Mouse (Mus musculus) left cerebral cortex, postnatal 14 days (tissue): Measurements from ENCODE around the gene Ttll8. TPM values are rescaled to one million over a fixed set of nuclear protein-coding genes. Genes with fewer than 3 reads are reported as not detected.

Experiments used
- DNase-seq, 2 experiments: peaks; one replicate each; pipeline ENCODE4 v3.0.0; 2021 to 2022; ENCODE audit warnings: low spot score in 2 of 2, mixed read lengths in 1 of 2
- intact Hi-C: fragments of 180-260 bp; cut with DNase I; formaldehyde crosslinking; loops from one replicate; pipeline ENCODE4 v1.15.1; 2025
- total RNA-seq, 2 experiments: library from RNA; stranded (reverse); gene quantifications; 2 replicates each; pipeline ENCODE4 v1.2.3; 2021

The Ttll8 gene
- total RNA-seq, 2 experiments from 2014 or later = 0.81 to 1.7 TPM

DNA sequence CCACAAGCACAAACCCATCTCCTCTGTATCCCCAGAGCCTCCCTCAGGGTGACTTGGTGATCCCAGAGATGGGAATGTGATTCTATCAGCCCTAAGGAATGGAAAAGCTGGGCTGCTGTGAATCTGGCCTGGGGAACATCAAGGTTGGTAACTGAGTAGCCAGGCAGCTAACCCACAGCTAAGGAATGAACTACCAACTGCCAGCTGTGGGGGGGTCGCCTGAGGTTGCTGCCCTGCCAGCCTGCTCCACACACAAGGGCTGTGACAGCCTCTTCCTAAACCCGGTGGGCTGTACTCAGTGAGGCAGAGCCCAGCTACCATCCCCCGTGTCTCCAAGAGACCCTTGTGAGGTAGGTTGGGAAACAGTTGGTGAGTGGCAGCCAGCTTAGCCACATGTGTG is 103.1 kb downstream of the Ttll8 start:
- DNase-seq = no peak
- intact Hi-C loops = no loop called here

DNA sequence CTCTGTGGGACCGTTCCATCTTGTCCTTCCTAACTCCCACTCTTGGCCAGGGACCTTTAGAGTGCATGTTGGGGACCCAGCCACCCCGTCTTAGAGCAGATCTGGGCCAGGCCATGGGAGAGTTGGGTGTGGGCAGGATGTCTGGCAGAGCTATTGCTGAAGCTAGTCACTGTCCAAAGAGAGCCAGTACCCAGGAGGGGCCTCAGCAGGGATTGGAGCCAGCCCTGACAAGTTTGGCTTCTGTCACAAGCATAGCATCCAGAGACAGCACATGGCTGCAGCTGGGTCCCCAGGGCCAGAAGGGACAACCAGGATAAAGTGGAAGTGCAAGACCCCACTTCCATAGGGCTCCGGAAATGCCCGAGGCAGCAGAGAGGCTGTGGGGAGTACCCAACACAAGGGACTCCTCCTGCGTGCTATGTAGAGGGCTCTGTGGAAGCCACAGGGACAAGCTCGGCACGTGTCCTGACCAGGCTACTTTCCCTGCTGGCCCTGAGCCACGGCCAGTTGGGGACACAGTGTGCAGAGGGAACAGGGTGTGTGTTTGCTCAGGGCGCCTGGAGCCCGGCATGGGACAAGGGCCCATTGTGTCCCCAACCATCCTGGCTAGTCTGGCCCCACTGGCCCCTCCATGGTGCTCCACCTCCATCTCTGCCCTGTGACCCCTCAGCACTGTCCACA is 103.9 kb downstream of the Ttll8 start:
- intact Hi-C loops = no loop called here

DNA sequence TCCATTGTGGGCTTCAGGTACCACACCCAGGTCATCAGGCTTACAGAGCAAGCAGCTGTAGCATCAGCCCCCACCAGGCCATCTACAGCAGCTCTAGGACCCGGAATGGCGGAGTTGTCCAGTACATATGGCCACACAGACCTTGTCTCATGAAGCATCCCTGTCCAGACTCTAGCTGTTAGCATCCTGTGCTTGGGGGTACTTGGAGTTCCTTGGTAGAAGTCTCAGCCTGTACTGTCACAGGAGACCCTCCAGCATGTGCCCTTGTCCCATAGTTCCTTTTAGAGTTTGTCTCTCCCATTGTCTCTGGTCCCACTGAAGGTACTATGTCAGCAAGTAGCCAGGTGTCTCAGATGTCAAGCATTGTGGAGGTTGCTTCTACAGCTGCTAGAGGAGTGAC is 104.6 kb downstream of the Ttll8 start:
- intact Hi-C loops = no loop called here
- DNase-seq = no peak

More for the DNA sequence above, 103.9 kb downstream of the Ttll8 start:
- peak; percentile 80 to 90 for DNase-seq

DNA sequence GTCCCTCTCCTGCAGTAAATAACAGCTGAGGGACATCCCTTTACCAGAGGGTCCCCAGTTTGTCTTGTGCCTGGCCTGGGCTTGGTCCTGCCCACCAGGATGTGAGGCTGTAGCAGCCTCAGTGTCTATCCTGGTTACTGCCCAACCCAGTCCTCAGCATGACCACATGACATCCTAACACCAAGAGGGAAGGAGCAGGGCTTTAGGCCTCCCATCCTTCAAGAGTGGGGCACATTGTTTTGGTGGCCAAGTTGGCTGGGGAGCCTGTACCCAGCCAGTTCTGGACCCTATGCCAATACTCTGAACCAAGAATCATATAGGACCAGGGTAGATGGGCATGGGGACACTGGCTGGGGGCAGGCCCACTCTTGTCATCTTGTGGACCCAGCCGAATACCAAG is 105.6 kb downstream of the Ttll8 start:
- DNase-seq = no peak
- intact Hi-C loops = no loop called here

DNA sequence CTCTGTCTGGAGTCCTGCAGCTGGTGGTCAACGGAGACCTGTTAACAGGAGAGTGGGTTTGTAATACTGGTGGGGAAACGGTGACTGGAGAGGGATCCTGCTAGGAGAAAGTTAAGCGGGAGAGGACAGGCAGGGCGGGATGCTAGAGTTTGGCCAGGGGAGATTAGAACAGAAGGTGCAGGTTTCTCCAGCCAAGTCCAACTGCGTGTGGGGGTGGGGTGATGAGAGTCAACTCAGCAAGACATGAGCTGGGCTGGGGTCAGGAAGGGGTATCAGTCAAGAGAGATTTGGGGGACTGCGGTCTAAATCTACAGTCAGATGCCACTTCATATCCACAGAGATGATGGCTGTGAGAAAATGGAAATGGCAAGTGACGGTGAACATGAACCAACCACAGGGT is 109.3 kb downstream of the Ttll8 start:
- DNase-seq = no peak
- intact Hi-C loops = no loop called here

DNA sequence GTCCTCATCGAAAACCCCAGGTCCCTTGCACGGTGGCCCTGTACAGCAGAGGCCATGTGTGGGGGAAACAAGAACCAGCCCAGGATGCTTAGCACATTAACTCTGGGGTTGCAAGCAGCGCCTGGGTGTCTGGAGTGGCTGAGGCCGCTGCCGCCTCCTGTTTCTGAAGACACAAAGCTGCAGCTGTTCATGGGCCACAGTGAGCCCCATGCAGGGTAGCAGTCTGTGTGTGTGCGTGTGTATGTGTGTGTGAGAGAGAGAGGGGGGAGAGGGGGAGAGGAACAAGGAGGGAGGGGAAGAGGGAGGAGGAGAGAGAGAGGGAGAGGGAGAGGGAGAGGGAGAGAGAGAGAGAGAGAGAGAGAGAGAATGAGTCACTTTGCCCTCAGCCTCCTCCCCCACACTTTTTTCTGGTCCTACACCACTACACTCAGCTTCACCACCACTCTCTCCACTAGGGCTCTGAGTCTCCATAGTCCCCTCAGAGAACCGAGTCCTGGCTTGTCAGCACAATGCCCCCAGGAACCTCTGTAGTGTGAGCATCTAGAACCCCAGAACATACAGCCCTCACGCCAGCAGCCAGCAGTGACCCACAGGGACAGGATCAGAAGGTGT is 110.6 kb downstream of the Ttll8 start:
- intact Hi-C loops = no loop called here
- no peak for DNase-seq

DNA sequence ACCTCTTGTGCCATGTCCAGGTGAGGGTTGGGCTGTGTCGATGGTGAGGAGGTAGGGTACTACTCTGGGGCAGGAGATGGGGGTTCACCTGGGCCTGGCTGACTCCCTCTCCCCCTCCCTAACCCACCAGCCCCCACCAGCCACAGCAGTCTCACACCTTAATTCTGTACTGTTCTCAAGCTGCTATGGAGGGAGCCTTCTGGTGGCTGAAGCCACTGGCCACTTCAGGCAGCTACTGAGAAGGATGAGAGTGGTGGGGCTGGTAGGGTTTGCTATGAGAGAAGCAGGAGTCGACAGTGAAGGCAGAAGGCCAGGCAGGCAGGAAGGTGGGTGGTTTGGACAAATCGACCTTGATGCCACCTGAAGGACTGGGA is 111.9 kb downstream of the Ttll8 start:
- intact Hi-C loops = no loop called here

DNA sequence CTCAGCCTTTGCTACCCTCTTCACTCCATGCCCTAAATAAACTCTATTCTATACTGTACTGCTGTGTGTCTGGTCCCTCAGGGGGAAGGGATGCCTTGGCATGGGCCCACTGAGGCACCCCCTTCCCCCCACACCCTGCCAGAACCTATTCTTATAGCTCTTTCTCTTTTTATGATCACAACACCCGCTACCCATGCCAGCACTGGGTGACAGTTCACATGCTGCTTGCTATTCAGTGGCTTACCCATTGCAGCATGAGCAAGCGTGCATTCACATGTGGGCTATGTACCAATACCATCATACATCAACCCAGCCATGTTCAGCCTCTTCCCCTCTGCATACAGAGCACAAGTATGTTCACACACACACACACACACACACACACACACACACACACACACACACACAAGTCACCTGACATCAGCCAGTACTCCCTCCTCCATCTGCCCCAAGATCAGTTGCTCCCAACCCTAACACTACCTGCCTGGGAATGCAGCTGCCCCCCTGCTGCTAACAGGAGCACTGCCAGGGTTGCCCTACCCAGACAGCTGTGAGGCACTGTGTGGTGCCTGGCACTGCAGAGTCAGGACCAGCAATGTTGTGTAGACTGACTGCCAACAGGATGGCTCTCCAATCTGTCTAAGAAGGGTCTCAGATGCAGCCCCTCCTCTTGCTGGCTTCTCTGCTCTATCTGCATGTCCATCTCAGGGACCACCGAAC is 112.5 kb downstream of the Ttll8 start:
- DNase-seq = no peak
- intact Hi-C loops = no loop called here

More for the DNA sequence above, 111.9 kb downstream of the Ttll8 start:
- DNase-seq = no peak

DNA sequence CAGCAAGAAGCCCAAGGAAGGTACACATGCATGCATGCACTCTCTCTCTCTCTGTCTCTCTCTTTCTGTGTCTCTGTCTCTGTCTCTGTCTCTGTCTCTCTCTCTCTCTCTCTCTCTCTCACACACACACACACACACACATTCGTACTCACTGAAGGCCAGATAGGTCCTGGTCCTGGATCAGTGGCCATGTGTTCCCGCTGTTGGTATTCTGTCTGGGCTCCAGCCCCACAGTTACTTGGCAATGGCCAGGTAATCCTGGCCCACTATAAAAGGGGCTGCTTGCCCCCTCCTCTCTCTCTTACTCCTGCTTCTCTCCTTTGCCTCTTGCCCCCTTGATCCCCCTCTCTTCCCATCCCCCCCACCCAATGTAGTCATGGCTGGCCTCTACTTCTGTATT is 113.1 kb downstream of the Ttll8 start:
- DNase-seq = no peak
- intact Hi-C loops = no loop called here

Other genes with a start within 250 kb of the Ttll8 start
- 10 to 100 TPM; 47.6 to 48.6 TPM for gene Brd1, start 220.2 kb downstream of the Ttll8 start, total RNA-seq
- 10 to 100 TPM; 10.6 to 12.3 TPM for gene Zbed4, start 202.8 kb downstream of the Ttll8 start, total RNA-seq
- gene Alg12, start 135.1 kb downstream of the Ttll8 start, total RNA-seq = 10 to 100 TPM; 10.3 to 12.3 TPM
- gene Creld2, start 134.8 kb downstream of the Ttll8 start, total RNA-seq = 10 to 100 TPM; 18.9 to 21.4 TPM
- 10 to 100 TPM; 37.3 to 40.4 TPM for gene Pim3, start 92.2 kb downstream of the Ttll8 start, total RNA-seq
- gene Mlc1, start 24.6 kb upstream of the Ttll8 start, total RNA-seq = 100 to 1,000 TPM; 100 to 105 TPM
- not detected for gene Mov10l1, start 28.5 kb upstream of the Ttll8 start, total RNA-seq
- 100 to 1,000 TPM; 101 to 120 TPM for gene Panx2, start 105.3 kb upstream of the Ttll8 start, total RNA-seq
- 10 to 100 TPM; 14.0 to 15.9 TPM for gene Trabd, start 120.7 kb upstream of the Ttll8 start, total RNA-seq
- 10 to 100 TPM; 18.8 to 20.5 TPM for gene Selenoo, start 134.7 kb upstream of the Ttll8 start, total RNA-seq
- gene Tubgcp6, start 168.7 kb upstream of the Ttll8 start, total RNA-seq = 10 to 100 TPM; 27.6 to 32.6 TPM
- gene Hdac10, start 174.3 kb upstream of the Ttll8 start, total RNA-seq = 10 to 100 TPM; 12.3 to 13.3 TPM
- gene Mapk12, start 186.3 kb upstream of the Ttll8 start, total RNA-seq = 1 to 10 TPM; 6.7 to 8.2 TPM
- gene Mapk11, start 195.2 kb upstream of the Ttll8 start, total RNA-seq = 10 to 100 TPM; 35.2 to 39.7 TPM
- gene Plxnb2, start 226.4 kb upstream of the Ttll8 start, total RNA-seq = 10 to 100 TPM; 50.7 to 52.0 TPM
- 10 to 100 TPM; 41.3 to 42.7 TPM for gene Dennd6b, start 242.1 kb upstream of the Ttll8 start, total RNA-seq